Mouse (Mus musculus) cerebellum, adult 11 months (tissue): ENCODE measurements around the gene Vmn2r51.
"Not testable (repeated sequence)": the region's sequence is repeated elsewhere in the genome, so short reads cannot be mapped to it uniquely, and the experiment has no call there.

ENCODE experiments used
- DNase-seq: peaks from one replicate; pipeline ENCODE4 v3.0.0; 2022

Gene Vmn2r51

DNA sequence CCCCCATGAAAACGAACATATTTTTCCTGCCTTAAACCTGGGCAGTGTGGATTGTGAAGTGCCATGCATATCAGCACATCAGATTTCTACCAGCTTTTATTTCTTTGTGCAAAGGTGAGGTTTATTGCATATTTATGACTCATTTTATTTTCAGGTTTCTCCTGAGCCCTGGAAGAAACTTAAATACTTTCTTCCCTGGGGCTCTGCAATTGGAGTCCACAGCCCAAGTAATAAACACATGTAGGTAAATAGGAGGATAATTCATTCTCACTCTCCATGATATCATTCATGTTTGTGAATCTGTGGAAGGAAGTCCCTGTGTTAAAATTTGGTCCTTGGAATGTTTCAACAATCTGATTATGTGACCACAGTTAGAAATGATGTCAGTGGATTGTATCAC lies at the start of gene Vmn2r51:
Vmn2r51 (minus strand) TSS at position 101 of the 400 bp plus-strand sequence.
- DNase-seq: not testable (repeated sequence)

GRCm38 (mm10) chr7:10053196-10053595 lies 52.3 kb downstream of the Vmn2r51 start, which contains the start of gene Vmn2r50:
Gene Vmn2r50, minus strand, starts transcription at chr7:10053296.
- not testable (repeated sequence) for DNase-seq
